Mouse (Mus musculus) heart, postnatal 4 days (tissue): ENCODE measurements at regions not wholly inside any gene's neighbourhood (a gene's known extent, or its start where the extent isn't known, plus 50 kb on each side); places are given as distances from the start of the nearest gene placed in this dataset.
"Not testable (repeated sequence)": the region's sequence is repeated elsewhere in the genome, so short reads cannot be mapped to it uniquely, and the experiment has no call there.

Experiments
- DNase-seq: peaks from one replicate; pipeline ENCODE4 v3.0.0; 2021

DNA sequence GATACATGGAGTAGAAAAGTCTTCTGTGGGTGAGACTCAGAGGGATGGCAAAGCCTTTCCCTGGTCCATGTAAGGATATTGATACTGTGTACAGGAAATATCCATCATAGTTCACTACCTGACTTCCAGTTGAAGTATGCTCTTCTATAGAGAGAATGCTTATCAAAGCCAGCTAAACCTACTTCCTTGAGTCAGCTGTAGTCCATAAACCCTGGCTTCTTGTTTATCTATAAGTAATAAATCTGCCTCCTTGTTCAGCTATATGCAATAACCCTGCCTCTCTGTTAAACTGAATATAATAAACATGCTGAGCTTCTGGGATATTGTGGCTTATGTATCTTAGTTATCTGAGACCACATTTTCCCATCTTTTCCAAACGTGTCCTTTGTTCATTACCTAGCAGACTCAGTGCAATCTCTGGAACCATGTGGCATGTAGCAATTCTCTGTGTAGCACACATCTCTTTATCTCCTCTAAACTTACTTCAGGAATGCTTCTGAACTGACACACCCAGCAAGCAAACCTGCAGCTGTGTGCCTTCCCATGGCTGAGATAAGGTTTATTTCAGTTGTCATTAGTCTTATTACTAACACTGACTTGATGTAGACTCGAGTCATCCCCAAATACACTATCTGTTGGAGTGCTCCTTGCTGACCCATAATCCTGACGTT is 694.9 kb upstream of the Map3k7 start:
- DNase-seq, result no peak

DNA sequence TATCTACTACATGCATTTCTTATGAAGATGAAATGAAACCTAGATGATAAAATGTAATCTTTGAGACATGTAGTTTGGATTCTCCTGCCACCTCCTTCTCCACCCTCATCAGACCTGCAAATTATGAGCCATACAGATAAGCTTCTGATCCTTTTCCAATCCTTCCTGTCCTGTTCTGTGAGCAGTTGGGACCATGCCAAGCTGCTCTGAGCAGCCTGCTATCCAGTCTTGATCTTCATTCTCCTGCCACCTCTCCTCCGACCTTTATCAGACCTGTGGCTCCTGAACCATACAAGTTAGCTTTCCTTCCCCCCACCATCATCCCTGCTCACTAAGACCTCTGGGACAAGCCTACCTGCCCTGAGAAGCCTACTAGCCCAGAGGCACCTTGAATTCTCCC is 689.8 kb upstream of the Map3k7 start:
- no peak for DNase-seq

DNA sequence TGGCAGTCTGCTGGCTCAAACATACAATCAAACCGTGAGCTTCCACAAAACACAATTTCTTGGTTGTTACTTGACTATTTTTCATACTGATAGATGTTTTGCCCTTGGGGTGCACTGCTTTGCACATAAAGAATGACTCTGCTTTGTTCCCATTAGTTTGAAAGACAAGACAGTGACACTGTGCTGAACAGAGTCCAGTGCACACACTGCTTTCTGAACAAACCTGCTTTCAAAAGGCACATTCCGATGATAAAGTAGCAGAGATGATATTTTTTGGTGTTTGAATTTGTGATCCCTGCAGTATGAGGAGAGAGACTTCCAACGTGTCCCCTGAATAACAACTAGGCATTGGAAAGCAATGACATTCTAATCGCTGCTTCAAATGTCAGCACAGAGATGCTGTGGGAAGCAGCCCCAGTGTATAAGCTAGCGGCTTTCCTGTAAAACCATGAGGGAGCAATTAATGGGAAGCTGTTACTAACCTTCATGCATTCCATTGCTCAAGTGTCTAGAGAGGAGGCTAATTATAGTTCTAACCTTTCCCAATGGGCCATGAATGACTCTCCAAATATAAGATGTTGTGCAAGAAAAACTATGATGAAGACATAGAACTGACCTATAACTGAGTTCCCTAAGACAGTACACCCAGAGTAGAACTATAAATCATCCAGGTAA is 673.5 kb upstream of the Map3k7 start:
- no peak for DNase-seq

DNA sequence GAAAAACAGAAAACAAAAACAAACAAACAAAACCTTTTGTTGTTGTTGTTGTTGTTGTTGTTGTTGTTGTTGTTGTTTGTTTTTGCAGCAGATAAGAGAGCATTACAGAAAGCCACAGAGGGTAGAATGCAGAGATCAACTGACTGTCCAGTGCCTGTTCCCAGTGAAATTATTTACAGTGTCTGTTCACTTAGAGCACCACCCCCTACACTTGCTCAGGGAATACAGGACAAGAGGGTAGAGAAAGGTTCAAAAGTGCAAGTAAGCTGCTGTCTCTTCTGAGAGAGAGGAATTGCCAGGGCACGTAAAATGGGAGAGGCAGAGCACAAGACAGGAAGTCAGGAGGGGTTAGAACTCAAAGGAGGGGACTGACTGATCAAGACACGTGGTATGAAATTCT is 670.1 kb upstream of the Map3k7 start:
- no peak for DNase-seq

DNA sequence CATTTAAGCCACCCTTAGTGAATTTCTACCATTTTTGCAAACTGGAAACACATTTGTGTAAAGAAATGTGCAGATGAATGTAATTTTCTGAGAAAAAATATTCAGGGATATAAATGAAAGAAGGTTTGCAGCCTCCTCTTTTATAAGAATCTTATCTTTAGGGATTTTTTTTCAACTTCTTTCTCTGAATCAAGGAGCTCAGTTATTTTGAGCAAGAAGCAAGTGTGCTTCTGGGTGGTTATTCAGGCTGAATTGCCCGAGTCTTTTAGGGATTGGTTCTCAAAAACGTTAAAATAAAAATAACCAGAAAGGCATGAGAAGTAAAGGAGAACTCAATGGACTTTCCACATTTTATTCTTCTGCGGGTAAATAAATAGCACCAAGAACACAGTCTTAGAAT is 666.0 kb upstream of the Map3k7 start:
- no peak for DNase-seq

DNA sequence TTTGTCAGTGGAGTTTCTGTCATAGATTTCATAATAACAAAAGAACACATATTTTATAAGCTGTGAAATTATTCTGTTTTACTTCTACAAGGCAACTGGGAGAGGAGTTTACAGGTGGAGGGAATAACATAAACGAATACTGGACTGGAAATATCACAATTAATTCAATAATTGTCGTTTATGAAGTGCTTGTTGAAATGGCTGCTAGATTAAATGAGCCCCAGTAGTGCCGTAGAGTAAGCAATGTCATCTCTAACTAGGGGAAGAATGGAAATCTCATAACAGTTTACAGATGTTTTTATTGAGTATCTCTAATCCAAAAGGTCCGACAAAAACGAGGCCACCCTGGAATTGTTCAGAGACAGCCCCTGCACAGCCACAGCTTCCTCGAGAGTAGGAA is 644.6 kb upstream of the Map3k7 start:
- no peak for DNase-seq

DNA sequence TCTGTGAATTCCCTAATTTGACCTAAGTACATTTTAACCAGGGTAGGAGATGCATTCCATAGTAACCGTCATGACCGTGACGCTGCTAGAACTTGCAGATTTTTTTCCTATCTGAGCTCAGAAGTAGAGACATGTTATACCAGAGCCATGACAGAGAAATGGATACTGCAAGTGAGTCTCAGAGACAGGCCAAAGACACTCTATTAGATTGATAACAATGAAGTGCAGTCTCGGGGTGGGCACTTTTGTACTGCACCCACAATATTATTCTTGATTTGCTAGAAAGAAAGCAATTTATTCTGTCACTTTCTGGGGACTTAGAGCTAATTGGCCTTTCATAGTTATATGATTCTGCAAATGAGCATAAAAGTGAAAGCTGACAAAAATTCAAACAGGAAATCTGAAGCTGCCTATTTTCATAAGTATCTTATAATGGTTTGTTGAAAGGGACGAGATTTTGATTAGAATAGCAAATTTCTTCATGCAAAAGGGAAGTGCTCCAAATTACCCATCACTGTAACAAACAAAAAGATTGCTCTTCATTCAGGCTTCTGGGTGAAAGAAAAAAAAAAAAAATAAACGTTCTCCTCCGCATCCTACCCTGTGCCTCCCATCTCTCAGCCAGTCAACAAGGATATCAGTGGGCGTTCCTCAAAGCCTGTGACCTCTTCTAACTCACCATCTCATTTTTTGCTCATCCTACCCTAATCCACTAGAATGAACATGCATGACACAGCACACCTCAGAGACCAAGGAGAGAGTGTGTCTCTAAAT is 643.0 kb upstream of the Map3k7 start:
- no peak for DNase-seq

DNA sequence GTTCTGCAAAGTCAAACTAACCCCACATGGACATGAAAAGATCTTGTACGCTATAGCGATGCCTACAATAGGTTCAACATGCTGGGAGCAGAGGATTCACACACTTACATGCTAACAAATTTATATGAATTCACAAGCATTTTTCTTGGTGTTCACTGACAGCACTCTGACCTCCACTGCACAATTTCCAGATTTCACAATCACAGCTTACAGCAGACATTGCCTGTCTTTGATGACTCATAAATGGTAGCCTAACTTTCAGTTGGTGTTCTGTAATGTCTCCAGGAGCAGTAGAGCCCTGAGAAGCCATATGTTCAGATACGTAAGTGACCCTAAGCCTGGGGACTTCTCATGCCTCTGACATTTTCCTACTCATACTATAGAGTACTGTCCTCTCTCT is 640.1 kb upstream of the Map3k7 start:
- DNase-seq, result no peak

DNA sequence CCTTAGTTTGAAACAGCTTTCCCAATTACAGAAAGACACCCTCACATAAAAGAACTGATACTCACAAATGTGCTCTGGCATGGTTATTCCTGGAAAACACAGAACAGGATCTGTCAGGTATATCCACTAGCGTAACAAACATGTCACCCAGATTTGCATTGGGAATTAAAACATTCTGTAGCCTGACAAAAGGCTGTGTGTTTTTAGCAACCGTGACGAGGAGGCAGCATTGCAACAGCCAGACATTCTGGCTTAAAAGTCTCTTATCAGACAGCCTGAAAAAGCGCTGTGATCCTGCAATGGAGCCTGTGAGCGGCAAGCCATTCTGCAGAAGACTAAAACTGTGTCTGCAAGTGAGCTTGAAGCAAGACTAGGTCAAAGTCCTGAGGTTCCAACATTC is 635.1 kb upstream of the Map3k7 start:
- no peak for DNase-seq

DNA sequence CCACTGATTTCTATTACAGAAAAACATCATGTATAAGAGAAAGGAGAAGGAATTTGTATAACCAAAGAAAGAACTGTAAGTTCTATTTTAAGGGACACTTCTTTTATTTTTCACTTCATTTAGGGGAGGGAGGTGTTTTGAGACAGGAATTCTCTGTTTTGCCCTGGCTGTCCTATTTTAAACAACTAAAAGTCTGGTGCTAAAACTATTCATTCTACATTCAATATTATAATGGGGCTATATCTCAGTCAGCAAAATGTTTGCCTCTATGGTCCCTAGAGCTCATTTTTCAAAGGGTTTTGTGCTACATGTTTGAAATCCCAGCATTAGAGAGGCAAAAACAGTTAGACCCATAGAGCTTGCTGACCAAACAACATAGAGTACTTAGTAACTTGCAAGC is 632.8 kb upstream of the Map3k7 start:
- DNase-seq, result no peak

DNA sequence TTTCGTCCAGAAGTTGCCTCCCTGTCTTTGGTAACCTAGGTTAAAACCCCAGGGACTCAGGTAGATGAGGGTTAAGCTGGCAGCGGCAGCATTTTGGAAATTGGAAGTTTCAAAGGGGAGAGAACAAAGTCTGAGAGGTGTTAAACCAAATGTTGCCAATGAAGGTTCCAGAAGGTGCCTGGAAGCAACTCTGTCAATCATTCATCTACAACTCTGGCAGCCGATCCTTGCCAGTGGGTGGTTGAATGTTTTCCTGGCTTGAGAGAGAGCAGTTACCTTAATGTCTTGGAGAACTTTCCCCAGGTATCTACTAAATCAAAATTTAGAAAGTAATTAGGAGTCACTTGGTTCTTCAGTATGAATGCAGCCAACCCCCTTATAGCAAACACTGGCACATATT is 628.2 kb upstream of the Map3k7 start:
- DNase-seq, result no peak

DNA sequence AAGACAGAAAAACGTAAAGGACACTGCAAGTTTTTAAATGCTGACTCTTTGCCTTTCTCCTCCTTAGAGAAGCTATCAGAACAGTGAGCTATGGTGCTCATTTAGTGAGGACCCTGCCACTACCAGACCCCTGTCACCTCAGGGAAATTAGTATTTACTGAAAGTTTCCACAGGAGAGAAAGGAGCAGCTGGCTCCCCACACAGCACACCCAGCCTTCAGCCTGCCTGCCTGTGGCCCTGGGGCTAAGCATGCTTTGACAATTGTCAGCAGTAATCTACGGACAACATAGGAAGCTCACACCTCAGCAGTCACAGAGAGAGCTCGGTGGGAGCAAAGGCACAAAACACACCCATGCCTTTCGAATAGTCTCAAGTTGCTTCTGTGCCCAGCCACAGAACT is 625.9 kb upstream of the Map3k7 start:
- no peak for DNase-seq

DNA sequence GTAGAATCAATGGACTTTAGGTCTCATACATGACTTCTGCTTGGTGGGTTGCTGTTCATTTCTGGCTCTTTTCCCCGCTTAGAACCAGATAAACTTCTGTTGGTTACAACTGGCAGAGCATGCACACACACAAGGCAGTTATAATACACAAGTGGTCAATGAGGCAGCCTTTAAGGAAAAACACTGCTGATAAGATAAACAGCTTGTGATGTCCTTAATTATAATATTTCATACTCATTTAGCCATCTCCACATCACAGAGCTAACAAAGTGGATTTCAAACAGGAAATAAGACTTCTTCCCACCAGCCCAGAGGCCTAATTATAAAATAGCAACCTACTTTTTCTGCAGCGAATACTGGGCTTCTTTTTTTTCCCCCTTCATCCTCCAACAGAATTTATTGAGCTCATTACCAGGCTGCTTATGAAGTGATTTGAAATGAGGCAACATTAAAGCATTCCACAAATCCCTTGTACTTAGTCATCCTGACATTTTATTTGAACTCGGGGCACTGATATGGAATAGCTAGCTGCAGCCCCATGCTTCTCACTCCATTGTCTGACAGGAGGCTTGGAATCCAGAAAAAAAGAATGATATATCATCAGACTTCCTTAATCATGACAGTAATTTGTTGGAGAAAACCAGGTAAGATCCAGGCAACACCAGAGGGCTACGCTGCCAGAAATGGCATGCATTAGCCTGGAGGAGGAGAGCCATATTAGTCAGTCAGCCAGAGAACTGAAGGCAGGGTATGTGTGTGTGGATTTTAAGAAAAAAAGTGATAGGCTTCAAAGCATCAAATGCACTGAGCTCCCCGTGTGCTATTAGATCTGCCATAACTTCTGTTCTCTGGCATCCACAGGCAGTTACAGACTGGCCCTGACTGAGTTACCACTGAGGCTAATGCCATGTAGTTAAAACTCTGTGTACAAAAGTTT is 620.3 kb upstream of the Map3k7 start:
- no peak for DNase-seq

DNA sequence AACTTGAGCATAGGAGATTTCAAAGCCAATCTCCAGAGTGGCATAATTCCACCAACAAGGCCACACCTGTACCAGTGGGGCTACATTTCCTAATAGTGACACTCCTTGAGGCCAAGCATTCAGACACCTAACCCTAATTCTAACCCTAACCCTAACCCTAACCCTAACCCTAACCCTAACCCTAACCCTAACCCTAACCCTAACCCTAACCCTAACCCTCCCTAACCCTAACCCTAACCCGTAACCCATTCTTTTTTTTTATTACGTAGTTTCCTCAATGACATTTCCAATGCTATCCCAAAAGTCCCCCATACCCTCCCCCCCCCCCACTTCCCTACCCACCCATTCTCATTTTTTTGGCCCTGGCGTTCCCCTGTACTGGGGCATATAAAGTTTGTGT is 609.9 kb upstream of the Map3k7 start:
- not testable (repeated sequence) for DNase-seq

DNA sequence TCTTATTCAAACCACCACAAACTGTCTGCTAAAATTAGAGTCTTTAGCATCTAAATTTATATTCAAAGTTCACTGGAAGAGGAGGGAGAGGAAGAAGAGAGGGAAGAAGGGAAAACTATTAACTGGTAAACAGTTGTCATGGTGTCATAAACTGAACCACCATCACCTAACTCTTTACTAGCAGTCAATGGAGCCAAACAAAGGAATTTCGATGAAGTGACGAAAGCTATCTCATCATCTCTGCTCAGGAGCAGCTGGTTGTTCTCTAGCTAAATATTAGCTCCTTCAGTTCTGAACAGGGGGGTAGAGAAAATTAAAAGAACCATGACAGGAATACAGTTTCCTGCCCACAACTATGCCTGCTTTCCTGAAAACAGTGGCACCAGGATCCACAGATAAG is 608.9 kb upstream of the Map3k7 start:
- no peak for DNase-seq

DNA sequence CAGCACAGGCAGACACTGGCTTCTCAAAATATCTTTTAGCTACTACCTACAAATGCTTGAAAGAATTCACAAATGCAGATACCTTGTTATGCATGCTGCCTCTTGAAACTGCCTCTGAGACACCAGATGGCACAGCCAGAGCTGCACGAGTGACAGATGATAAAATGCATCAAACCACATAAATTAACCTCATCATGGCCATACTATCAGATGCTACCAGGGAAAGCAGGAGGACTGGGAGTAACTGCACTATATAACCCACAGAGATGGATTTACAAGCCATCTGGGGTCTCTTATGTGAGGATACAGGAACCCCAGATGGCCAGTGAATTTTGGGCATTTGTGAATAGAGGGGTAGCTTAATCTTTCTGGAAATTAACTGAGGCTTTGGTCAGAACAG is 597.7 kb upstream of the Map3k7 start:
- no peak for DNase-seq

DNA sequence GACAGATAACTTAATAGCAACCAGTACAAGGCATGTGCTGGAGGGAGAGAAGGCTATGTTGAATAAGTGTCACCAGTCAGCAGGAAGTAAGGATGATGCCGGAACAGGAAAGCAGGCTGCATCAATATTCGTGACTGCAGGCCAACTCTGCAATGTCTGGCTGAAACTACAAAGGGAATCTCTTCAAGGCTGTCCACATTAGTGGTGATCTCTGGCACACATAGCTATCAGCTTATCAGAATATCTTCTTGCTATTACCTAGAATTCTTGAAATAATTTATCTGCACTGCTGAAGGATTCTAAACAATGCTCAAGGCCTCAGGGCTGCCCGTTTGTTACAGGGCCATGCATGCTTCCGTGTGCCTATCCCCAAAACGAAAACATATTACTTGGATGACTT is 596.9 kb upstream of the Map3k7 start:
- no peak for DNase-seq

DNA sequence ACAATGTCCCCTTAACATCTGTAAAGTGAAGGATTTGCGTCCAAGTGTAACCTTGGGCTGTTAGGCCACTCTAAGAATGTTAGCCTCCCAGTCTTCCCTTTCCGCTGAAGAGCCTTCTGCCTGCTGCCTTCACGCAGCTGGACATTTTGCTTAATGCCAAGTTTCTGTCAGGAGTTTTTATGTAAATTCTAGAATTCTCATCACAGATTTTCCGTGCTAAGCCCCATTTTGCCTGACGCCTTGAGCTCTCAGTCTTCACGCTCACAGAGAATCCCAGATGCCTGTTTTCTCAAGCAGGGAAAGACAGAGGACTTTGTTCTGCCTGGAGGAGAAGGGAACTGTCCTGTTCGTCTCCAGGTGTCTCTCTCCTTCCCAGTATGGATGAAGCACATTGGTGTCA is 593.8 kb upstream of the Map3k7 start:
- DNase-seq, result no peak

DNA sequence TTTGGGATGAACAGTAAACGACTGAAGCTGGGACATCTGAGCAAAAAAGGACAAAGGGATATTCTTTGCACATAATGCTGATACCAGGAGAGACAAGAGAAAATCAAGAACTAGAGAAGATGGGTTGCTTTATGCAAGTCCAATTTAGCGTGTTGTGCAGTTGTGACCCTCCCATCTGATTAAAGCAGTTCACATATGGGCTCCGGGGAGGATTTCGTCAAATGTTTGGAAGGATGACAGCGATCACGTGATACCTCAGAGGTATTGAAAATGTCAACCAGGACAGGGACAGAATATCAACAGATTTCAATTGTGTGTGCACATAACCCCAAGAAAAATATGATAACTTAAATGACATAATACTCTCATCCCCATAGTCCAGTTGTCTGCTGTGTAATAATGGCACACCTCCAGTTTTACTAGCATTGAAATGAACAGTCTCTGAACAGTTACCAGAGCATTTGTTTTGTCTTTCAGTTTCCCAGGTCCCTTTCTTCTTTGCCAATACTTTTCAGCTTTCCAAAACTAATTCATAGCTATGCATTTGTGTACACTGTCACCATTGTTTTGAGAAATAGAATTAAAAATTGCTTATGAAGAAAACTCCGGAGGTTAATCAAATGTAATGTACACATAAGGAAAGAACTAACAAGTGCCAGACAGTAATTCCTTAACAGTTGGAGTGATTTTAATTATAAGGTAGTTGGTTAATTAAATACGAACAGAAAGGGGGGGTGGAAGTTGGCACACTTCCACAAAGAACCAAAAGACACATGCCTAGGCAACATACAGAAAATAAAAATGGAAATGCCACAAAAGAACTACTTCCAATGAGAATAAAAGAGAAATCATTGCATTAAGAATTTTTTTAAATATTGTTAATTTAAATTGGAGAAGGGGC is 582.6 kb upstream of the Map3k7 start:
- no peak for DNase-seq

DNA sequence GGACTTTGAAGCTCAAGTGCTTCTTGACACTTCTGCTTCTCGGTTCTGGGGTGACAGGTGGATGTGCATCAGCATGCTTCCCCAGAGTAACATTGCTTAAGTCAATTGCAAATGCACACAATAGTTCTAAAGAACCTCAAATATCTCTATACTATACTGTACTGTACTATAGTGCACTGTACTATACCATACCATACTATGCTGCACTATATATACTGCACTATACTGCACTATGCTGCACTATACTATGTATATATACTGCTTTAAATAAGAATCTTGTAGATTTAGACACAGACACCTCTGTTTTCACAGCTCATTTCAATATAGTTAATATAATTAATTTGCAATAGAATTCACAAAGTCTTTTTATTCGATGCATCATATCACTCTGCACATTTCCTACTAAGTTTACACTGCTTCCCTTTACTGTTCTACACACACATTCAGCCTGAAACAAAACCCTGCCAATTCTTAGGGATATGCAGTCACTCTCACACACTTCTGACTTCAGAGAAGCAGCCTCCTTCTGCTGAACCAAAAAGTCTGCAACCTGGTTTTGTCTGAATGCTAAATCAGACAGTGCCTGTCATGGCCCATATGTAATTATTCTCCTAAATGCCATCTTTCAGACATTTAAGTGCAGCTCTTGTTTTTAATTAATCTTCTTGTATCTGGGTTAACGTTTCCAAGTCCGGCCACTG is 570.8 kb upstream of the Map3k7 start:
- no peak for DNase-seq

DNA sequence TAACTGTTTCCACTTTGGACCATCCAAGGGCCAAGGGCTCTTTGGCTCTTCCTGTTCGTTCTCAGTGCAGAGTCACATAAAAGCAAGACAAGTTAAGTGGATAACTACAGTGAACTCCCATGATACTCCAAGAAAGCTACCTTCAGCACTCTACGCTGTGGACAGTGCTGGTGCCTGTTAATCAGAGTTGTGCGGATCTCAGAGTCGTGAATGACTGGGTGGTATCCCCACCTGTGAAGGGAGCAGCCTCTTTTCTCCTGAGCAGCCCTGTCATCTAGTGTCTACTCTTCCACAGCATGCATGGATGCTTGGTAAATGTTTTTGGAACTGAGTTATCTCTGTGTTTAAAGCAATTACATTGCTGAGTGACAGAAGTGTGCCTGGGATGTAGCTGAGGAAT is 568.4 kb upstream of the Map3k7 start:
- DNase-seq, result no peak
